Mouse (Mus musculus) myocyte (in vitro differentiated cells): Measurements from ENCODE around the gene Paf1. TPM values are rescaled to one million over a fixed set of nuclear protein-coding genes. Genes with fewer than 3 reads are reported as not detected.

ENCODE experiments used
- H3K27me3 ChIP-seq: one replicate; pipeline ENCODE4 v1.6.1; 2011; ENCODE audit not compliant: control insufficient read depth, insufficient read depth, insufficient read length
- H3K36me3 ChIP-seq: one replicate; pipeline ENCODE4 v1.6.1; 2011; ENCODE audit not compliant: control insufficient read depth, insufficient read depth
- H3K4me2 ChIP-seq: one replicate; pipeline ENCODE4 v1.6.1; 2011; ENCODE audit warnings: low read depth, control low read depth
- H3K4me3 ChIP-seq: one replicate; pipeline ENCODE4 v1.5.1; 2011; ENCODE audit warnings: mild to moderate bottlenecking, control low read depth, moderate library complexity
- H3K79me2 ChIP-seq: one replicate; pipeline ENCODE4 v1.6.1; 2011; ENCODE audit not compliant: control insufficient read depth, insufficient read depth
- H3ac ChIP-seq: one replicate; pipeline ENCODE4 v1.6.1; 2011; ENCODE audit not compliant: control insufficient read depth, insufficient read length
- CEBPB ChIP-seq: IDR thresholded peaks from 2 replicates; pipeline ENCODE4 v1.6.1; 2011; ENCODE audit warnings: mild to moderate bottlenecking, moderate library complexity; ENCODE audit not compliant: poor library complexity, insufficient read depth, severe bottlenecking
- E2F4 ChIP-seq: IDR thresholded peaks from one replicate; pipeline ENCODE4 v1.6.1; 2011; ENCODE audit warnings: mild to moderate bottlenecking, control low read depth, moderate library complexity; ENCODE audit not compliant: insufficient read depth
- MAX ChIP-seq: IDR thresholded peaks from one replicate; pipeline ENCODE4 v1.6.1; 2011; ENCODE audit warnings: low read depth, mild to moderate bottlenecking, control low read depth
- MYOD1 ChIP-seq, 3 experiments: IDR thresholded peaks; one replicate each; pipeline ENCODE4 v1.6.1; 2011; ENCODE audit warnings: control low read depth in 2 of 3, low read depth in 2 of 3, mild to moderate bottlenecking in 2 of 3, moderate library complexity in 1 of 3; ENCODE audit not compliant: insufficient read length in 2 of 3, control insufficient read depth in 1 of 3
- MYOG ChIP-seq, 3 experiments: IDR thresholded peaks; one replicate each; pipeline ENCODE4 v1.6.1; 2011; ENCODE audit warnings: control low read depth in 2 of 3, low read depth in 2 of 3, mild to moderate bottlenecking in 2 of 3; ENCODE audit not compliant: insufficient read length in 2 of 3, control insufficient read depth in 1 of 3, insufficient read depth in 1 of 3
- POLR2A ChIP-seq: IDR thresholded peaks from one replicate; pipeline ENCODE4 v1.6.1; 2011; ENCODE audit warnings: low read depth, mild to moderate bottlenecking, control low read depth, moderate library complexity; ENCODE audit not compliant: insufficient read length
- POLR2AphosphoS2 ChIP-seq: IDR thresholded peaks from one replicate; pipeline ENCODE4 v1.6.1; 2011; ENCODE audit warnings: low read depth, control low read depth; ENCODE audit not compliant: insufficient read length
- REST ChIP-seq: IDR thresholded peaks from one replicate; pipeline ENCODE4 v1.6.1; 2011; ENCODE audit warnings: mild to moderate bottlenecking, control low read depth, moderate library complexity; ENCODE audit not compliant: insufficient read depth, insufficient read length
- SRF ChIP-seq: IDR thresholded peaks from one replicate; pipeline ENCODE4 v1.6.1; 2011; ENCODE audit warnings: low read depth; ENCODE audit not compliant: control insufficient read depth, insufficient read length
- TCF12 ChIP-seq: IDR thresholded peaks from one replicate; pipeline ENCODE4 v1.6.1; 2011; ENCODE audit warnings: mild to moderate bottlenecking, control low read depth; ENCODE audit not compliant: poor library complexity, insufficient read depth, severe bottlenecking
- TCF3 ChIP-seq: IDR thresholded peaks from one replicate; pipeline ENCODE4 v1.6.1; 2011; ENCODE audit warnings: low read depth, control low read depth; ENCODE audit not compliant: insufficient read length
- USF1 ChIP-seq: IDR thresholded peaks from one replicate; pipeline ENCODE4 v1.6.1; 2011; ENCODE audit warnings: low read depth, mild to moderate bottlenecking, control low read depth, moderate library complexity
- polyA plus RNA-seq: library from polyadenylated mRNA; unstranded; fragments of >200 nt; fragmentation: generic; extraction: Trizol; gene quantifications from one replicate; pipeline ENCODE4 v1.2.1, GENCODE M21; 2012; ENCODE audit warnings: missing spikeins

Paf1 gene
- polyA plus RNA-seq, 1 experiment: 34.3 TPM

GRCm38 (mm10) chr7:28377190-28378065 is 15.3 kb upstream of the Paf1 start:
- H3ac ChIP-seq: peak overlapping the region; percentile 81
- H3K27me3 ChIP-seq: no peaks in the 10 kb centered on the region
- H3K4me2 ChIP-seq: peak overlapping the region; percentile 100
- H3K36me3 ChIP-seq: no peaks in the 10 kb centered on the region
- peak overlapping the region; percentile 96 for H3K4me3 ChIP-seq
- peaks cover 27% of the 10 kb centered on the region for H3K79me2 ChIP-seq
- TF ChIP-seq MYOD1 (IDR thresholded peaks at IDR 0.05; ENCODE audit: control insufficient read depth in 1 of 3, insufficient read length in 2 of 3, low read depth in 2 of 3) (peak in 1 of 3 experiments; percentile 12), REST (no peak), POLR2A (peak; percentile 19)

- Histone ChIP-seq H3K36me3 (no peaks in the 10 kb centered on the region), H3K4me3 (peak overlapping the region; percentile 96), H3ac (peak overlapping the region; percentile 81), H3K4me2 (peak overlapping the region; percentile 100), H3K79me2 (peaks cover 27% of the 10 kb centered on the region), H3K27me3 (no peaks in the 10 kb centered on the region)
- TF ChIP-seq POLR2A: peak; percentile 25
- no peak for TF ChIP-seq SRF
- no peak for TF ChIP-seq TCF12
Observed at GRCm38 (mm10) chr7:28378066-28378690, 14.6 kb upstream of the Paf1 start.

GRCm38 (mm10) chr7:28378769-28379651 is 13.7 kb upstream of the Paf1 start:
- H3ac ChIP-seq: peak overlapping the region; percentile 81
- H3K36me3 ChIP-seq: no peaks in the 10 kb centered on the region
- peak overlapping the region; percentile 100 for H3K4me2 ChIP-seq
- H3K27me3 ChIP-seq: no peaks in the 10 kb centered on the region
- H3K4me3 ChIP-seq: peak overlapping the region; percentile 96
- H3K79me2 ChIP-seq: peaks cover 27% of the 10 kb centered on the region
- TF ChIP-seq SRF (peak; percentile 80), MYOG (IDR thresholded peaks at IDR 0.05; ENCODE audit: control insufficient read depth in 1 of 3, insufficient read depth in 1 of 3, insufficient read length in 2 of 3, low read depth in 2 of 3) (peak in 2 of 3 experiments; percentile 71 to 74), TCF3 (no peak), MYOD1 (IDR thresholded peaks at IDR 0.05; ENCODE audit: control insufficient read depth in 1 of 3, insufficient read length in 2 of 3, low read depth in 2 of 3) (peak in 2 of 3 experiments; percentile 51 to 74), TCF12 (no peak), REST (no peak), POLR2AphosphoS2 (peak; percentile 99), MAX (no peak), CEBPB (no peak), USF1 (no peak), POLR2A (peak; percentile 99), E2F4 (no peak)

- peaks cover 27% of the 10 kb centered on the region for H3K79me2 ChIP-seq
- H3K27me3 ChIP-seq: no peaks in the 10 kb centered on the region
- H3ac ChIP-seq: peak within 1 kb of the TSS; percentile 81
- H3K4me2 ChIP-seq: peak within 1 kb of the TSS; percentile 100
- TF ChIP-seq TCF12 (no peak), MAX (no peak), USF1 (no peak), REST (no peak), SRF (no peak), MYOD1 (IDR thresholded peaks at IDR 0.05; ENCODE audit: control insufficient read depth in 1 of 3, insufficient read length in 2 of 3, low read depth in 2 of 3) (no peak), E2F4 (no peak), CEBPB (no peak), TCF3 (no peak), POLR2AphosphoS2 (no peak), POLR2A (no peak), MYOG (IDR thresholded peaks at IDR 0.05; ENCODE audit: control insufficient read depth in 1 of 3, insufficient read depth in 1 of 3, insufficient read length in 2 of 3, low read depth in 2 of 3) (no peak)
- no peaks in the 10 kb centered on the region for H3K36me3 ChIP-seq
- H3K4me3 ChIP-seq: peak within 1 kb of the TSS; percentile 96
Observed at GRCm38 (mm10) chr7:28380237-28381016, 12.3 kb upstream of the Paf1 start, which contains the start of gene Zfp36. TSS of gene Zfp36 (minus strand) at chr7:28380253.
